Mouse (Mus musculus): ENCODE measurements around the gene Cib1.

- no peak for TF ChIP-seq CTCF (IDR thresholded peaks at IDR 0.05; ENCODE audit: extremely low read depth, insufficient read depth, low read length)
- no peak for TF ChIP-seq POLR2A (IDR thresholded peaks at IDR 0.05; ENCODE audit: extremely low read depth, insufficient read depth, low read length)
Observed at GRCm38 (mm10) chr7:80205705-80206589, 26.7 kb downstream of the Cib1 start.
